Mouse (Mus musculus) kidney, adult 18-20 months (tissue): Measurements from ENCODE around the gene Acsl5.

Experiments used
- DNase-seq: peaks from one replicate; pipeline ENCODE4 v3.0.0; 2021

Acsl5 gene

GRCm38 (mm10) chr19:55241186-55241645, 10.5 kb upstream of the Acsl5 start, which contains the start of gene Gucy2g:
Gene Gucy2g (minus strand): TSS chr19:55241236.
- no peak for DNase-seq

- peak; percentile 51 for DNase-seq
These were observed 6.9 kb upstream of the Acsl5 start for GRCm38 (mm10) chr19:55244791-55245231.

- no peak for DNase-seq
These were observed 4.2 kb upstream of the Acsl5 start for GRCm38 (mm10) chr19:55247563-55247962.

GRCm38 (mm10) chr19:55247991-55248520, 3.7 kb upstream of the Acsl5 start:
- DNase-seq: no peak

- DNase-seq: no peak
These were observed 1.3 kb upstream of the Acsl5 start for GRCm38 (mm10) chr19:55250451-55250850.

GRCm38 (mm10) chr19:55253239-55253569, 1.5 kb downstream of the Acsl5 start:
- peak; percentile 28 for DNase-seq

- DNase-seq: peak; percentile 80
These were observed 2.1 kb downstream of the Acsl5 start for GRCm38 (mm10) chr19:55253570-55254441.

- DNase-seq: no peak
These were observed 2.8 kb downstream of the Acsl5 start for GRCm38 (mm10) chr19:55254513-55255016.

- no peak for DNase-seq
These were observed 4.4 kb downstream of the Acsl5 start for GRCm38 (mm10) chr19:55256156-55256555.

GRCm38 (mm10) chr19:55257656-55258375, 6.1 kb downstream of the Acsl5 start:
- no peak for DNase-seq

- no peak for DNase-seq
These were observed 6.8 kb downstream of the Acsl5 start for GRCm38 (mm10) chr19:55258514-55258913.

- DNase-seq: no peak
These were observed 8.8 kb downstream of the Acsl5 start for GRCm38 (mm10) chr19:55260389-55261184.

- DNase-seq: no peak
These were observed 13.5 kb downstream of the Acsl5 start for GRCm38 (mm10) chr19:55265269-55265668.

- peak; percentile 55 for DNase-seq
These were observed 15.0 kb downstream of the Acsl5 start for GRCm38 (mm10) chr19:55266786-55267185.

- no peak for DNase-seq
These were observed 16.4 kb downstream of the Acsl5 start for GRCm38 (mm10) chr19:55268150-55268549.

- DNase-seq: peak; percentile 23
These were observed 17.3 kb downstream of the Acsl5 start for GRCm38 (mm10) chr19:55269051-55269450.

GRCm38 (mm10) chr19:55271448-55271847, 19.7 kb downstream of the Acsl5 start:
- no peak for DNase-seq

GRCm38 (mm10) chr19:55273340-55273739, 21.6 kb downstream of the Acsl5 start:
- no peak for DNase-seq

- no peak for DNase-seq
These were observed 24.4 kb downstream of the Acsl5 start for GRCm38 (mm10) chr19:55276100-55276499.

- DNase-seq: no peak
These were observed 25.0 kb downstream of the Acsl5 start for GRCm38 (mm10) chr19:55276770-55277169.

GRCm38 (mm10) chr19:55284093-55284492, 32.4 kb downstream of the Acsl5 start:
- no peak for DNase-seq

- no peak for DNase-seq
These were observed 34.3 kb downstream of the Acsl5 start for GRCm38 (mm10) chr19:55286034-55286433.

GRCm38 (mm10) chr19:55288974-55289373, 37.2 kb downstream of the Acsl5 start:
- no peak for DNase-seq
